Mouse (Mus musculus) hindbrain, embryonic 14.5 days (tissue): Measurements from ENCODE around the gene Rnase1. TPM values are rescaled to one million over a fixed set of nuclear protein-coding genes. Genes with fewer than 3 reads are reported as not detected.

Experiments
- ATAC-seq: fragments of 200-750 bp; cut with Nextera tagmentation; 2 replicates; pipeline ENCODE4 v1.8.0; 2017; ENCODE audit warnings: moderate number of reproducible peaks, mild to moderate bottlenecking, moderate TSS enrichment, moderate library complexity; ENCODE audit not compliant: low FRiP score
- DNase-seq: peaks from one replicate; pipeline ENCODE4 v3.0.0-alpha.2; 2015; ENCODE audit warnings: low spot score
- H3K27ac ChIP-seq: fragments of 300-500 bp; sonication (generic); 2 replicates; pipeline ENCODE4 v1.5.1; 2014; ENCODE audit warnings: mild to moderate bottlenecking, moderate library complexity
- H3K27me3 ChIP-seq: fragments of 300-500 bp; sonication (generic); 2 replicates; pipeline ENCODE4 v1.6.1; 2014; ENCODE audit warnings: mild to moderate bottlenecking, low read length, mixed read lengths; ENCODE audit not compliant: control insufficient read depth, insufficient read depth
- H3K36me3 ChIP-seq: fragments of 300-500 bp; sonication (generic); replicated peaks from 2 replicates; pipeline ENCODE4 v1.6.1; 2014; ENCODE audit not compliant: control insufficient read depth, insufficient read depth
- H3K4me1 ChIP-seq: fragments of 300-500 bp; sonication (generic); replicated peaks from 2 replicates; pipeline ENCODE4 v1.6.1; 2014; ENCODE audit warnings: antibody characterized with exemption, low read length, mixed read lengths; ENCODE audit not compliant: control insufficient read depth, insufficient read depth
- H3K4me2 ChIP-seq: fragments of 300-500 bp; sonication (generic); replicated peaks from 2 replicates; pipeline ENCODE4 v1.6.1; 2014; ENCODE audit warnings: mild to moderate bottlenecking, moderate library complexity
- H3K4me3 ChIP-seq: fragments of 300-500 bp; sonication (generic); replicated peaks from 2 replicates; pipeline ENCODE4 v1.5.1; 2014; ENCODE audit warnings: mild to moderate bottlenecking, low read length
- H3K9ac ChIP-seq: fragments of 300-500 bp; sonication (generic); 2 replicates; pipeline ENCODE4 v1.6.1; 2014
- H3K9me3 ChIP-seq: fragments of 300-500 bp; sonication (generic); 2 replicates; pipeline ENCODE4 v1.6.1; 2016; ENCODE audit warnings: low read length; ENCODE audit not compliant: control insufficient read depth
- WGBS: fragments of 180-500 bp; shearing (Covaris S2); extraction: QIAGEN DNeasy Blood & Tissue Kit; methylation state at CpG from one replicate; pipeline ENCODE4 v1.1.7; 2014; 5-methylcytosine and 5-hydroxymethylcytosine counted together
- polyA plus RNA-seq: library from polyadenylated mRNA; unstranded; fragments of >200 nt; fragmentation: Nextera tagmentation; extraction: Ambion mirVana; gene quantifications from 2 replicates; pipeline ENCODE4 v1.2.1, GENCODE M21; 2014

Rnase1 gene
- polyA plus RNA-seq, 1 experiment from 2014 or later: 0.54 TPM

DNA sequence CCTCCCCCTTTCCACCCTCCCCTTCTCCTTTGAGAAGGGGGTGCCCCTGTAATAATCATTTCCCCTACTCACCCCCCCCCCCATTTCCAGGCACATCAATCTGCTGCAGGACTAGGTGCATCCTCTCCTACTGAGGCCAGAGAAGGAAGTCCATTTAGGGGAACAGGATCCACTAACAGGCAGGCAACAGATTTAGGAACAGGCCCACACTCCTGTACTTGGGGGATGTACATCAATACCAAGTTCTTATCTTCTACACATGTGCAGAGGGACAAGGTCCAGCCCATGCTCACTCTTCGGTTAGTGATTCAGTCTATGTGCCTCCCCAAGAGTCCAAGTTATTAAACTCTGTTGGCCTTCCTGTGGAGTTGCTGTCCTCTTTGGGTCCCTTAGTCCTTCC is 10.5 kb upstream of the Rnase1 start:
- no peak overlapping the region for H3K9ac ChIP-seq
- ATAC-seq: no peak

DNA sequence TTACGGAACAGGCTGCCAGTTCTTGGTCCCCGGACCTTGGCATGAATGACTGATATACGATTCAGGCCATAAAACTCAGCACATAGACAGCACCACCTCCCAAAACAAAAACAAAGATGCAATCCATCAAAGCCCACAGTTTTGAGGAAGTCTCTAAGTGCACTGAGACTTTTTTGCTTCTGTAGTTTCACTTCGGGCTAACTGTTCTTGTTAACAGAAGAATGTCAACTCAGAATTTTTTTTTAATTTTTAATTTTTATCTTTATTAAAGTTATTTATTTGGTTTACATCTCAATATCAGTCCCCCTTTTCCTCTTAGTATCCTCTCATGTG is 10.1 kb upstream of the Rnase1 start:
- no peaks in the 10 kb centered on the region for H3K36me3 ChIP-seq
- H3K27me3 ChIP-seq: no peaks in the 10 kb centered on the region
- no peaks in the 10 kb centered on the region for H3K4me1 ChIP-seq
- ATAC-seq (no peak), DNase-seq (no peak)
- H3K9ac ChIP-seq: no peak overlapping the region
- no peak overlapping the region for H3K4me2 ChIP-seq
- 64% methylated on average over 4 of the region's 4 CpGs for WGBS
- H3K9me3 ChIP-seq: no peaks in the 10 kb centered on the region
- no peak overlapping the region for H3K27ac ChIP-seq
- no peak overlapping the region for H3K4me3 ChIP-seq

More for the DNA sequence above, 10.5 kb upstream of the Rnase1 start:
- 96% methylated on average over 1 of the region's 1 CpGs for WGBS
- Histone ChIP-seq H3K4me3 (no peak overlapping the region), H3K9me3 (no peaks in the 10 kb centered on the region), H3K4me1 (no peaks in the 10 kb centered on the region), H3K27me3 (no peaks in the 10 kb centered on the region), H3K4me2 (no peak overlapping the region), H3K36me3 (no peaks in the 10 kb centered on the region), H3K27ac (no peak overlapping the region)
- no peak for DNase-seq

DNA sequence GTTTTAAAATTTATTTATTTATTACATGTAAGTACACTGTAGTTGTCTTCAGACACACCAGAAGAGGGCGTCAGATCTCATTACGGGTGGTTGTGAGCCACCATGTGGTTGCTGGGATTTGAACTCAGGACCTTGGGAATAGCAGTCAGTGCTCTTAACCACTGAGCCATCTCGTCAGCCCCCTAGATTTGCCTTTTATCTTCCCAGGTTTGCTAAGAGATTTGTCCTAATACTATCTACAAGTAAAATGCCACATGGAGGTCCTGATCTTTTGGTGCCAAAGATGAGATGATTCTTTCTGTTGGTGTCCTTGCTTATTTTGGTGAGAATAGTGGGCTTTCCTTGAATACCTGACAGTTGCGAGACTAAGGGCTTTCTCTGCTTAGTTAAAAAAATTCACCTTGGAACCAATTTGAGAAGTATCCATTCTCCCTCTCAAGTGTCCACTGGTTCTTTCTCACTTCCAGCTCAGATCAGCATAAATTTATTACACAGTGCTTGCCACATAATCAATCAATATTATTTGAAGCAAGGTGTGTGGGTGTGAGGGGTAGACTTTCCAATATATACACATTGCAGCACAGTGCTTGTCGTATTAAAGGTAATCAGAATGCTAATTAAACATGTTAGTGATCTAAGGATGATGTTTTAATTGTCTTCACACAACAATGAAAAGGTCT is 9.6 kb upstream of the Rnase1 start:
- no peaks in the 10 kb centered on the region for H3K4me1 ChIP-seq
- no peak overlapping the region for H3K27ac ChIP-seq
- no peak overlapping the region for H3K9ac ChIP-seq
- ATAC-seq (no peak), DNase-seq (no peak)
- no peak overlapping the region for H3K4me2 ChIP-seq
- H3K27me3 ChIP-seq: no peaks in the 10 kb centered on the region
- H3K4me3 ChIP-seq: no peak overlapping the region
- H3K9me3 ChIP-seq: no peaks in the 10 kb centered on the region
- no peaks in the 10 kb centered on the region for H3K36me3 ChIP-seq
- WGBS: 88% methylated on average over 5 of the region's 5 CpGs

DNA sequence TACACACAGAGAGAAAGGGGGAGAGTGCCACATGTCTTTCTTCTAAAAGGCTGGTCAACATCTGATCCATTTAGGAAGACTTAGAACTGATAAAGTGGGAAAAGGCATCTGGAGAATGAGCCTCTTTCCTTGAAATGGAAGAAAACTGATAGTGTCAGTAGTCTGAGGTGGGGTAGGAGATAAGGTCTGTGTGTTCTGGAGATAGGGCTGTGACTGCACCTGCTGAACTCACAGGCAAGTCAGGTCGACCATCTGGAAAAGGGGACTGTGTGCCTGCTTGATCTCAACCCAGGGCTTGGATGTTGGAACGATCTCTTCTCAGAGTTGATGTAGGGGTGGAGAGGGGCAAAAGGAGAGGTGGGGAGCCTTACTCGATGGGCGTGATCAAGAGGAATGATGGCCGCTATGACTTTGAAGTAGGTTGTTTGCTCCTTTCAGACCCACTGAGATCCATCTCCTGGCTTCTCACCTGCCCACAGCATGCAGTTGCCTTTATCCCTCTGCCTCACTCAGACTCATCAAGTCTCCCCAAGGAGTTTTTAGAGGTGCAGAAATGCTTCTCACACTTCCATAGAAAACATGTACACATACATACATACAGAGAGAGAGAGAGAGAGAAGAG is 5.8 kb upstream of the Rnase1 start:
- no peak overlapping the region for H3K9ac ChIP-seq
- H3K4me2 ChIP-seq: no peak overlapping the region
- H3K36me3 ChIP-seq: no peaks in the 10 kb centered on the region
- DNase-seq: no peak
- no peak overlapping the region for H3K27ac ChIP-seq
- WGBS: 91% methylated on average over 5 of the region's 5 CpGs
- H3K4me1 ChIP-seq: no peaks in the 10 kb centered on the region
- H3K4me3 ChIP-seq: no peak overlapping the region
- no peaks in the 10 kb centered on the region for H3K9me3 ChIP-seq
- H3K27me3 ChIP-seq: no peaks in the 10 kb centered on the region
- no peak for ATAC-seq

DNA sequence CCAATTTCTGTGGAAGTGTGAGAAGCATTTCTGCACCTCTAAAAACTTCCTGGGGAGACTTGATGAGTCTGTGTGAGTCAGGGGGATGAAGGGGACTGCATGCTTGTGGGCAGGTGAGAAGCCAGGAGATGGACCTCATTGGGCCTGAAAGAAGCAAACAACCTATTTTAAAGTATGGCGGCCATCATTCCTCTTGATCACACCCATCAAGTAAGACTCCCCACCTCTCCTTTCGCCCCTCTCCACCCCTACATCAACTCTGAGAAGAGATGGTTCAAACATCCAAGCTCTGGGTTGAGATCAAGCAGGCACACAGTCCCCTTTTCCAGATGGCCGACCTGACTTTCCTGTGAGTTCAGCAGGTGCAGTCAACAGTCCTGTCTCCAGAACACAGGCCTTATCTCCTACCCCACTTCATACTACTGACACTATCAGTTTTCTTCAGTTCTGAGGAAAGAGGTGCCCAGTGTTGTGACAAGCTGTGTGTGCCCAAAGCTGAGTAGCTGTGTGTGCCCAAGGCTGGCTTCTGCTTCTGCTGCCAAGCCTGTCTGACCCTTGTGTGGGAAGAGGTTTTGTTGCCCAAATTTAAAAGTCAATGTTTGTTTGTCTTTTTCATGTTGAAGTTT is 3.7 kb upstream of the Rnase1 start:
- WGBS: 95% methylated on average over 3 of the region's 3 CpGs
- no peak overlapping the region for H3K27ac ChIP-seq

DNA sequence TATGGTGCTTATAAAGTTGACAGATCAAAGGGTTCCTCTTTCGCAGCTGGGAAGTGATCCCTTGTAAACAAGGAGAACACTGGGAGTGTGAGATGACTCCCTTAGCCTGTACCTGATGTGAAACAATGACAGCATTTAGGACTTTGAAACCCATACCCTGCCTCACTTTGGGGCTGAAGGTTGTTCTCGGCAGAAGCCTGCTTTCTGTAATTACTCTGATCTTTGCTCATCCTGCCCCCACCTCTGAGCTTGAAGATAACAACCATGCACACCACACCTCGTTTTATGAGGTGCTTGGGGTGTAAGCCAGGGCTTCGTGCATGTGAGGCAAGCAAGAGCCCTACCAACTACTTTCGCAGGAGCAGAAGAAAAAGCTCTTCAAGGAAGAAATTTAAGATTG is 2.6 kb upstream of the Rnase1 start:
- DNase-seq: no peak
- Histone ChIP-seq H3K27ac (no peak overlapping the region), H3K4me3 (no peak overlapping the region), H3K4me2 (no peak overlapping the region), H3K27me3 (no peaks in the 10 kb centered on the region), H3K36me3 (no peaks in the 10 kb centered on the region), H3K4me1 (no peaks in the 10 kb centered on the region), H3K9ac (no peak overlapping the region), H3K9me3 (no peaks in the 10 kb centered on the region)
- no peak for ATAC-seq
- WGBS: 77% methylated on average over 5 of the region's 5 CpGs

More for the DNA sequence above, 3.7 kb upstream of the Rnase1 start:
- H3K9me3 ChIP-seq: no peaks in the 10 kb centered on the region
- no peaks in the 10 kb centered on the region for H3K27me3 ChIP-seq
- DNase-seq (no peak), ATAC-seq (no peak)
- no peaks in the 10 kb centered on the region for H3K36me3 ChIP-seq
- H3K9ac ChIP-seq: no peak overlapping the region
- H3K4me3 ChIP-seq: no peak overlapping the region
- no peaks in the 10 kb centered on the region for H3K4me1 ChIP-seq
- no peak overlapping the region for H3K4me2 ChIP-seq

DNA sequence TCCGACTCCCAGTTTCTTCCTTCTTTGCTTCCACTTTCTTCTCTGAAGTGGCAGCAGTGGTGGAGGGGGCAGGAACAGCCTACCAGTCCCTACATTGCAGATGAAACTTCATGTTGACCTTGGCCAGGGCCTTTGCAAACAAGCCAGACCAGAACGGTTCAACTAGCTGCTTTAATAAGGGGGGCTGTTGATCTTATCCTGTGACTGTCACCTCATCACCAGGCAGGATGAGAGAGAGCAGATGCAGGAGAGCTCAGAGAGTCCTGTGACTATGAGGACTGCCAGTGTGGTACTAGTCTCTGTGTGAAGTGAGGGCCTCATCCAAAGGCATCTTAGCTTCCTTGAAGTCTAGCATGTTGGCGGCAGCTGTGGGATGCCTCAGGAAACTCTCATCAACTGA is 1.4 kb upstream of the Rnase1 start:
- no peaks in the 10 kb centered on the region for H3K36me3 ChIP-seq
- H3K9me3 ChIP-seq: no peaks in the 10 kb centered on the region
- no peak overlapping the region for H3K4me2 ChIP-seq
- no peak overlapping the region for H3K27ac ChIP-seq
- DNase-seq (no peak), ATAC-seq (no peak)
- no peaks in the 10 kb centered on the region for H3K27me3 ChIP-seq
- H3K9ac ChIP-seq: no peak overlapping the region
- 62% methylated on average over 3 of the region's 3 CpGs for WGBS
- no peaks in the 10 kb centered on the region for H3K4me1 ChIP-seq
- no peak overlapping the region for H3K4me3 ChIP-seq

DNA sequence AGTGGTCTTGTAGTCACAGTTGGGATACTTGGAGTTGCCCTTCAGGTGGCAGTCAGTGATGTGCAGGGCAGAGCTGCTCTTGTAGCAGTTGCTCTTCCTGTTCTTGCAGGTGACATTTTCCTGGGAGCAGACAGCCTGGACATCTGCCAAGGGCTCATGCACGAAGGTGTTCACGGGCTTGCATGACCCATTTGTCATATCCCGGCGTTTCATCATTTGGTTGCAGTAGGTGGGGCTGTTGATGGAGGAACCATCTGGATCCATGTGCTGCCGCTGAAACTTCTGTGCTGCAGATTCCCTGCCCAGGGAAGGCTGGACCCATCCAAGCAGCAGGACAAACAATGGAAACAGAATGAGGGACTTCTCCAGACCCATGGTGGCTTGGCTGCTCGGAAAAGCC is 1.1 kb downstream of the Rnase1 start:
- DNase-seq: no peak
- H3K9ac ChIP-seq: no peak overlapping the region
- H3K9me3 ChIP-seq: no peaks in the 10 kb centered on the region
- H3K4me3 ChIP-seq: no peak overlapping the region
- H3K27ac ChIP-seq: no peak overlapping the region
- H3K27me3 ChIP-seq: no peaks in the 10 kb centered on the region
- no peak overlapping the region for H3K4me2 ChIP-seq
- ATAC-seq: no peak
- H3K4me1 ChIP-seq: no peaks in the 10 kb centered on the region
- no peaks in the 10 kb centered on the region for H3K36me3 ChIP-seq
- WGBS: 83% methylated on average over 6 of the region's 6 CpGs

DNA sequence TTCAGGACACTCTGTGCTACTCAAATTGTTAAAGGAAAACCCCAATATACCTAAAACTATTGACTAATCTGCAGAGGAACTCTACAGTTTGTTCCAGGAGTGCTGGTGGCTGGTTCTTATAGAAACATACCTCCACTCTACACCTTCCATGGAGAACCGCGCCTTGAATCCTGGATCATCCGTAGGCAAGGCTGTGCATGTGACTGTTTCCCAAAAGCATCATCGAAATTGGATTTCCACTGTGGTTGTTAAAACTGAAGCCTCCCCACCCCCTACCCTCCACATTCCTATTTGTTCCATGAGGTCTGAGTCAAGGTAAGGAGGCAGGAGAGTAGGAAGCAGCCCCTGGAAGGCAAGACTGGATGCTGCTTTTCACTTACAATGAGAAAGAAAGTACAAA is 2.1 kb downstream of the Rnase1 start:
- no peak overlapping the region for H3K9ac ChIP-seq
- H3K4me2 ChIP-seq: no peak overlapping the region
- DNase-seq (no peak), ATAC-seq (no peak)
- no peak overlapping the region for H3K27ac ChIP-seq
- H3K27me3 ChIP-seq: no peaks in the 10 kb centered on the region
- WGBS: 96% methylated on average over 4 of the region's 4 CpGs
- H3K4me1 ChIP-seq: no peaks in the 10 kb centered on the region
- H3K4me3 ChIP-seq: no peak overlapping the region
- no peaks in the 10 kb centered on the region for H3K36me3 ChIP-seq
- H3K9me3 ChIP-seq: no peaks in the 10 kb centered on the region
